Mouse (Mus musculus): ENCODE results near the gene Olfr56. TPM values are rescaled to one million over a fixed set of nuclear protein-coding genes. Genes with fewer than 3 reads are reported as not detected.
A peak's percentile ranks its signal among the peaks of the same experiment; 100 is the strongest.

The Olfr56 gene
- total RNA-seq, 1 experiment, result not detected

DNA sequence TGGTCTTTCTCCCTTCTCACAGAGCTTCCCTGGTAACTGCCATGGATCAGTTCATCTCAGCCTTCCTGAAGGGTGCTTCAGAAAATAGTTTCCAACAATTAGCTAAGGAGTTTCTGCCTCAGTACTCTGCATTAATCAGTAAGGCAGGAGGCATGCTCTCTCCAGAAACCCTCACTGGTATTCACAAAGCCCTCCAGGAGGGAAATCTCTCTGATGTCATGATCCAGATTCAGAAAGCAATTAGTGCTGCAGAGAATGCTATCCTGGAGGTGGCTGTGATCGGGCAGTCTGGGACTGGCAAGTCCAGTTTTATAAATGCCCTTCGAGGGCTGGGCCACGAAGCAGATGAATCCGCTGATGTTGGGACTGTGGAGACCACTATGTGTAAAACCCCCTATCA lies 116.7 kb downstream of the Olfr56 start:
- TF ChIP-seq ZC3H11A (IDR thresholded peaks at IDR 0.05; ENCODE audit: borderline replicate concordance, low read depth, low read length), result no peak
- no peak for TF ChIP-seq MAFK (IDR thresholded peaks at IDR 0.05; ENCODE audit: insufficient read depth, low read depth, low read length)
- no peak for TF ChIP-seq ZNF384 (IDR thresholded peaks at IDR 0.05; ENCODE audit: low read depth, low read length)
- no peak for TF ChIP-seq CHD2 (IDR thresholded peaks at IDR 0.05; ENCODE audit: low read depth, low read length)
- no peak for TF ChIP-seq HCFC1 (IDR thresholded peaks at IDR 0.05; ENCODE audit: borderline replicate concordance, insufficient read depth, low read length)
- in situ Hi-C loops (cut with MboI; ENCODE audit: low sequenced_read_pairs in 2 of 2, unreplicated experiment in 2 of 2), result loop anchor here in 1 of 2 experiments (5.0 kb wide), 1 partner anchor 223 kb away; the partner anchor contains the start of gene Irgm1
- H3K4me3 ChIP-seq (ENCODE audit: insufficient read depth in 1 of 2, low read depth in 1 of 2, low read length in 2 of 2, poor library complexity in 1 of 2, severe bottlenecking in 1 of 2), result no peak overlapping the region
- H3K9ac ChIP-seq (ENCODE audit: insufficient read depth, low read depth, low read length, poor library complexity, severe bottlenecking), result no peak overlapping the region
- H3K36me3 ChIP-seq (ENCODE audit: control insufficient read depth, insufficient read depth, low read length, poor library complexity, severe bottlenecking), result no peaks in the 10 kb centered on the region
- no peak overlapping the region for H3K27ac ChIP-seq (ENCODE audit: insufficient read depth, low read depth, low read length, poor library complexity, severe bottlenecking)
- no peak for DNase-seq (ENCODE audit: low read depth, low spot score)
- H3K9me3 ChIP-seq (ENCODE audit: control insufficient read depth, insufficient read depth, low read depth, low read length), result no peaks in the 10 kb centered on the region
- H3K4me1 ChIP-seq (ENCODE audit: control insufficient read depth in 2 of 2, insufficient read depth in 2 of 2, low read length in 2 of 2, poor library complexity in 1 of 2), result no peaks in the 10 kb centered on the region

DNA sequence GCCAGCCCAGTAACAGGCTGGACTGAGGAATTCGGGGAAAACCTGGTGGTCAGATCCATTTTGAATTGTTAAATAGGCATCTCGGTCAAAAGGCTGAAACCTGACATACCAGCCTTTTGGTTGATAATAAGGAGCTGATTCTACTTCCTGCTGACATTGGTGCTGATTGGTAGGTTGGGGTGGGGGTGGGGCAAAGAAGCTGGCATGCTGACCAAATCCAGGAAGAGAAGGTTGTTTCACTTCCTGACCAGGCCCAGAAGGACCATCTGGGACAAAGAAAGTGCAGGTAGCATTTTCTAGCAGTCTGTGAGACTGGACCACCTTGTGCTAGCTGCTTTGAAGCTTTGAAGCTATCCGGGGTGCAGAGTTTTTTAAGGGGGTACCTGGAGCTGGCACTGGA lies 121.7 kb downstream of the Olfr56 start:
- no peak for DNase-seq (ENCODE audit: low read depth, low spot score)
- H3K9me3 ChIP-seq (ENCODE audit: control insufficient read depth, insufficient read depth, low read depth, low read length), result no peaks in the 10 kb centered on the region
- no peak overlapping the region for H3K9ac ChIP-seq (ENCODE audit: insufficient read depth, low read depth, low read length, poor library complexity, severe bottlenecking)
- no peak for TF ChIP-seq MAFK (IDR thresholded peaks at IDR 0.05; ENCODE audit: insufficient read depth, low read depth, low read length)
- TF ChIP-seq ZNF384 (IDR thresholded peaks at IDR 0.05; ENCODE audit: low read depth, low read length), result no peak
- TF ChIP-seq CHD2 (IDR thresholded peaks at IDR 0.05; ENCODE audit: low read depth, low read length), result no peak
- TF ChIP-seq HCFC1 (IDR thresholded peaks at IDR 0.05; ENCODE audit: borderline replicate concordance, insufficient read depth, low read length), result no peak
- no peaks in the 10 kb centered on the region for H3K36me3 ChIP-seq (ENCODE audit: control insufficient read depth, insufficient read depth, low read length, poor library complexity, severe bottlenecking)
- no peak overlapping the region for H3K27ac ChIP-seq (ENCODE audit: insufficient read depth, low read depth, low read length, poor library complexity, severe bottlenecking)
- no peaks in the 10 kb centered on the region for H3K4me1 ChIP-seq (ENCODE audit: control insufficient read depth in 2 of 2, insufficient read depth in 2 of 2, low read length in 2 of 2, poor library complexity in 1 of 2)
- no peak overlapping the region for H3K4me3 ChIP-seq (ENCODE audit: insufficient read depth in 1 of 2, low read depth in 1 of 2, low read length in 2 of 2, poor library complexity in 1 of 2, severe bottlenecking in 1 of 2)
- in situ Hi-C loops (cut with MboI; ENCODE audit: low sequenced_read_pairs in 2 of 2, unreplicated experiment in 2 of 2), result loop anchor here in 1 of 2 experiments (10.0 kb wide), 1 partner anchor 326 kb away; no protein-coding TSS in a partner anchor

DNA sequence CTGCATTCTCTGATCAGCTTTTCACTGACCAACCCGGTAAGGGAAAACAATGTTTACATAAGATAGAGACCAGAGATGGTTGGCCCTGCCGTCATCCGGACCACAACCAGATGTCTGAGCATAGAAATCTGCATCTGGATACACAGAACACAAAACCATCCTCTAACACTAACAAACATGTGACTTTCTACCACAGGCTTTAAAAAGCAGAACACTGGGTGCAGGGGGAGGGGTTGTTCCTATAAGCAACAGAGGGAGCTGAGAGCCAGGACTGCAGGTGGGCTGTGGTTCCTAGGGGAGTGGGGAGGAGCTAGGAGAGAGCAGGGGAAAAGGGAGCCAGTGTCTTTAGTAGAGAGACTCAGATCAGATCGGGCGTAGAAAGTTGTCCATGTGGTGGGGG lies 122.8 kb downstream of the Olfr56 start:
- Histone ChIP-seq H3K36me3 (ENCODE audit: control insufficient read depth, insufficient read depth, low read length, poor library complexity, severe bottlenecking) (no peaks in the 10 kb centered on the region), H3K9ac (ENCODE audit: insufficient read depth, low read depth, low read length, poor library complexity, severe bottlenecking) (no peak overlapping the region), H3K4me3 (ENCODE audit: insufficient read depth in 1 of 2, low read depth in 1 of 2, low read length in 2 of 2, poor library complexity in 1 of 2, severe bottlenecking in 1 of 2) (no peak overlapping the region), H3K4me1 (ENCODE audit: control insufficient read depth in 2 of 2, insufficient read depth in 2 of 2, low read length in 2 of 2, poor library complexity in 1 of 2) (no peaks in the 10 kb centered on the region), H3K27ac (ENCODE audit: insufficient read depth, low read depth, low read length, poor library complexity, severe bottlenecking) (no peak overlapping the region), H3K9me3 (ENCODE audit: control insufficient read depth, insufficient read depth, low read depth, low read length) (no peaks in the 10 kb centered on the region)
- DNase-seq (ENCODE audit: low read depth, low spot score), result no peak
- TF ChIP-seq CHD2 (IDR thresholded peaks at IDR 0.05; ENCODE audit: low read depth, low read length), result no peak
- in situ Hi-C loops (cut with MboI; ENCODE audit: low sequenced_read_pairs in 2 of 2, unreplicated experiment in 2 of 2), result loop anchor here in 1 of 2 experiments (10.0 kb wide), 1 partner anchor 327 kb away; no protein-coding TSS in a partner anchor

DNA sequence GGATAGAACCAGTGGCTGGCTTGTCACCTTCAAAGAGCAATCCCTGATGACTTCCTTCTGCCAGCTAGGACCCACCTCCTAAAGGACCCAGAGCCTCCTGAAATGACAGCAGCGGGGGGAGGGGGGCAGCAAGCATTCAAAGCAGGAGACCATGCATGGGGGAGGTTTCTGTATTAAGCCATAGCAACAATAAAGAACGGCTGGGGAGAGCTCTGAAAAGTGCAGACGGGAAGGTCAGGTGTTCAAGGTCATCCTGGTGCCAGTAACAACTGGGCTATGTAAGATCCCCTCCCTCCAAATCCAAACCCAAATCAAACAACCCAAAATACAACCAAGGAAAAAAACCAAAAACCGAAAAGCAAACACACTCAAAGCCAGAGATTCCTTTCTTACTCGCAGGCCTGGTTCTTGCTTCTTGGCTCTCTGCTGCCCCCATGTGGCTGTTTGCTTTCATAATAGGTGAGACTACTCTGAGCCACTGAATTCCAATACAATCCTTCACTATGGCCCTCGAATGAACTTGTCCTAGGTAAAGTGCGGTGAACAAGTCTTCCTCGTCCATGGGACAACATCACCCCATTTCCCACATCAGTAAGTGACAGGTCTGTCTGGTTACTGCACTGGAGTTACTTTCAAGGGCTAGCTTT lies 124.5 kb downstream of the Olfr56 start:
- in situ Hi-C loops (cut with MboI; ENCODE audit: low sequenced_read_pairs in 2 of 2, unreplicated experiment in 2 of 2), result loop anchor here in 1 of 2 experiments (10.0 kb wide), 1 partner anchor 328 kb away; no protein-coding TSS in a partner anchor
- TF ChIP-seq ZC3H11A (IDR thresholded peaks at IDR 0.05; ENCODE audit: borderline replicate concordance, low read depth, low read length), result peak; percentile 88
- no peak for TF ChIP-seq MAFK (IDR thresholded peaks at IDR 0.05; ENCODE audit: insufficient read depth, low read depth, low read length)
- no peak for TF ChIP-seq ZNF384 (IDR thresholded peaks at IDR 0.05; ENCODE audit: low read depth, low read length)
- no peak for TF ChIP-seq CHD2 (IDR thresholded peaks at IDR 0.05; ENCODE audit: low read depth, low read length)
- no peak for TF ChIP-seq HCFC1 (IDR thresholded peaks at IDR 0.05; ENCODE audit: borderline replicate concordance, insufficient read depth, low read length)
- H3K4me3 ChIP-seq (ENCODE audit: insufficient read depth in 1 of 2, low read depth in 1 of 2, low read length in 2 of 2, poor library complexity in 1 of 2, severe bottlenecking in 1 of 2), result no peak overlapping the region
- H3K36me3 ChIP-seq (ENCODE audit: control insufficient read depth, insufficient read depth, low read length, poor library complexity, severe bottlenecking), result no peaks in the 10 kb centered on the region
- H3K9me3 ChIP-seq (ENCODE audit: control insufficient read depth, insufficient read depth, low read depth, low read length), result no peaks in the 10 kb centered on the region
- peak; percentile 88 for DNase-seq (ENCODE audit: low read depth, low spot score)
- H3K4me1 ChIP-seq (ENCODE audit: control insufficient read depth in 2 of 2, insufficient read depth in 2 of 2, low read length in 2 of 2, poor library complexity in 1 of 2), result no peaks in the 10 kb centered on the region
- no peak overlapping the region for H3K27ac ChIP-seq (ENCODE audit: insufficient read depth, low read depth, low read length, poor library complexity, severe bottlenecking)
- no peak overlapping the region for H3K9ac ChIP-seq (ENCODE audit: insufficient read depth, low read depth, low read length, poor library complexity, severe bottlenecking)

DNA sequence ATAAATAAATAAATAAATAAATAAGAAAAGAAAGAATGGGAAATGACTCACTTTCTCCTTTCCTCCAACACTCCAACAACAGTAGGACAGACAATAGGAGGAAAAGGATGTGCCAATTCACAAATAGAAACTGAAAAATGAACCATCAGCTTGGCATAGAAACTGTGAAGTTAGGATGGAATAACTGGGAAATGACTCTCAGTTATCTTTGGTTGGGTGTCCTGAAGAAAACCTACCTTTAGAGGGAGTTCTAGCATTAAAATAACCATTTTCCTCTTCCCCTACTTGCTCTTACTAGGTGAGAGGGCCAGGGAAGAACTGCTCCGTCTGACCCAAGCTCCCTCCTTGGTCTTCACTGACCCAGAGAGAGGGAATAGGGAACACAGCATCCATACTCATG lies 127.1 kb downstream of the Olfr56 start:
- TF ChIP-seq MAFK (IDR thresholded peaks at IDR 0.05; ENCODE audit: insufficient read depth, low read depth, low read length), result no peak
- no peak for TF ChIP-seq ZNF384 (IDR thresholded peaks at IDR 0.05; ENCODE audit: low read depth, low read length)
- no peak for TF ChIP-seq CHD2 (IDR thresholded peaks at IDR 0.05; ENCODE audit: low read depth, low read length)
- no peak for TF ChIP-seq ZC3H11A (IDR thresholded peaks at IDR 0.05; ENCODE audit: borderline replicate concordance, low read depth, low read length)
- TF ChIP-seq HCFC1 (IDR thresholded peaks at IDR 0.05; ENCODE audit: borderline replicate concordance, insufficient read depth, low read length), result no peak
- in situ Hi-C loops (cut with MboI; ENCODE audit: low sequenced_read_pairs in 2 of 2, unreplicated experiment in 2 of 2), result loop anchor here in 1 of 2 experiments (10.0 kb wide), 1 partner anchor 331 kb away; no protein-coding TSS in a partner anchor

More for the DNA sequence above, 127.1 kb downstream of the Olfr56 start:
- no peak overlapping the region for H3K27ac ChIP-seq (ENCODE audit: insufficient read depth, low read depth, low read length, poor library complexity, severe bottlenecking)
- H3K4me3 ChIP-seq (ENCODE audit: insufficient read depth in 1 of 2, low read depth in 1 of 2, low read length in 2 of 2, poor library complexity in 1 of 2, severe bottlenecking in 1 of 2), result no peak overlapping the region
- no peaks in the 10 kb centered on the region for H3K36me3 ChIP-seq (ENCODE audit: control insufficient read depth, insufficient read depth, low read length, poor library complexity, severe bottlenecking)
- no peak for DNase-seq (ENCODE audit: low read depth, low spot score)
- H3K9ac ChIP-seq (ENCODE audit: insufficient read depth, low read depth, low read length, poor library complexity, severe bottlenecking), result no peak overlapping the region
- no peaks in the 10 kb centered on the region for H3K9me3 ChIP-seq (ENCODE audit: control insufficient read depth, insufficient read depth, low read depth, low read length)
- no peaks in the 10 kb centered on the region for H3K4me1 ChIP-seq (ENCODE audit: control insufficient read depth in 2 of 2, insufficient read depth in 2 of 2, low read length in 2 of 2, poor library complexity in 1 of 2)
